Mouse (Mus musculus): ENCODE data around the gene Clmn.
A peak's percentile ranks its signal among the peaks of the same experiment; 100 is the strongest.

Clmn gene

GRCm38 (mm10) chr12:104864439-104865165 lies at the start of gene Clmn:
TSS of gene Clmn (minus strand) at chr12:104865076.
- DNase-seq (ENCODE audit: low spot score), result peak; percentile 26

- no peak for DNase-seq (ENCODE audit: low spot score)
These were observed 48.1 kb upstream of the Clmn start for GRCm38 (mm10) chr12:104912990-104913389.

- peak; percentile 62 for DNase-seq (ENCODE audit: low spot score)
These were observed 47.5 kb upstream of the Clmn start for GRCm38 (mm10) chr12:104912281-104912933.

- no peak for DNase-seq (ENCODE audit: low spot score)
These were observed 44.9 kb upstream of the Clmn start for GRCm38 (mm10) chr12:104909750-104910149.

- no peak for DNase-seq (ENCODE audit: low spot score)
These were observed 44.1 kb upstream of the Clmn start for GRCm38 (mm10) chr12:104908986-104909385.

GRCm38 (mm10) chr12:104908024-104908781 lies 43.3 kb upstream of the Clmn start:
- DNase-seq (ENCODE audit: low spot score), result peak; percentile 20

- DNase-seq (ENCODE audit: low spot score), result no peak
These were observed 42.3 kb upstream of the Clmn start for GRCm38 (mm10) chr12:104907133-104907532.

GRCm38 (mm10) chr12:104904138-104904537 lies 39.3 kb upstream of the Clmn start:
- no peak for DNase-seq (ENCODE audit: low spot score)

GRCm38 (mm10) chr12:104902392-104903053 lies 37.6 kb upstream of the Clmn start:
- no peak for DNase-seq (ENCODE audit: low spot score)

GRCm38 (mm10) chr12:104901320-104901719 lies 36.4 kb upstream of the Clmn start:
- no peak for DNase-seq (ENCODE audit: low spot score)

- DNase-seq (ENCODE audit: low spot score), result no peak
These were observed 35.0 kb upstream of the Clmn start for GRCm38 (mm10) chr12:104899835-104900234.

- DNase-seq (ENCODE audit: low spot score), result no peak
These were observed 34.3 kb upstream of the Clmn start for GRCm38 (mm10) chr12:104899161-104899560.

GRCm38 (mm10) chr12:104898718-104899117 lies 33.8 kb upstream of the Clmn start:
- no peak for DNase-seq (ENCODE audit: low spot score)

GRCm38 (mm10) chr12:104897051-104897618 lies 32.3 kb upstream of the Clmn start:
- DNase-seq (ENCODE audit: low spot score), result peak; percentile 32

- DNase-seq (ENCODE audit: low spot score), result no peak
These were observed 31.8 kb upstream of the Clmn start for GRCm38 (mm10) chr12:104896640-104897039.

GRCm38 (mm10) chr12:104892245-104892644 lies 27.4 kb upstream of the Clmn start:
- DNase-seq (ENCODE audit: low spot score), result no peak

GRCm38 (mm10) chr12:104890066-104890465 lies 25.2 kb upstream of the Clmn start:
- no peak for DNase-seq (ENCODE audit: low spot score)

GRCm38 (mm10) chr12:104886104-104886503 lies 21.2 kb upstream of the Clmn start:
- no peak for DNase-seq (ENCODE audit: low spot score)

GRCm38 (mm10) chr12:104882533-104882932 lies 17.7 kb upstream of the Clmn start:
- DNase-seq (ENCODE audit: low spot score), result no peak

GRCm38 (mm10) chr12:104882061-104882460 lies 17.2 kb upstream of the Clmn start:
- no peak for DNase-seq (ENCODE audit: low spot score)

- DNase-seq (ENCODE audit: low spot score), result no peak
These were observed 16.7 kb upstream of the Clmn start for GRCm38 (mm10) chr12:104881518-104882060.

- DNase-seq (ENCODE audit: low spot score), result no peak
These were observed 15.5 kb upstream of the Clmn start for GRCm38 (mm10) chr12:104880367-104880766.
